Mouse (Mus musculus) small intestine, adult 2 months (tissue): ENCODE measurements around the gene Sfn. TPM values are rescaled to one million over a fixed set of nuclear protein-coding genes. Genes with fewer than 3 reads are reported as not detected.

Experiments
- H3K27ac ChIP-seq: fragments of 200-500 bp; 2 replicates; pipeline ENCODE4 v1.5.1; 2012; ENCODE audit warnings: low read depth, low read length, control low read depth, inconsistent platforms; ENCODE audit not compliant: insufficient read depth
- H3K27me3 ChIP-seq: fragments of 200-500 bp; 2 replicates; pipeline ENCODE4 v1.6.1; 2012; ENCODE audit warnings: mild to moderate bottlenecking, moderate library complexity, low read length, inconsistent platforms; ENCODE audit not compliant: control insufficient read depth, insufficient read depth
- H3K36me3 ChIP-seq: fragments of 200-500 bp; 2 replicates; pipeline ENCODE4 v1.6.1; 2012; ENCODE audit warnings: mild to moderate bottlenecking, low read length, control low read depth, inconsistent platforms; ENCODE audit not compliant: control insufficient read depth, insufficient read depth
- H3K4me1 ChIP-seq: fragments of 200-500 bp; 2 replicates; pipeline ENCODE4 v1.6.1; 2012; ENCODE audit warnings: low read length, inconsistent platforms, mixed read lengths; ENCODE audit not compliant: control insufficient read depth, insufficient read depth, insufficient read length
- H3K4me3 ChIP-seq: fragments of 200-500 bp; 2 replicates; pipeline ENCODE4 v1.5.1; 2012; ENCODE audit warnings: low read depth, mild to moderate bottlenecking, control low read depth, inconsistent platforms, low read length, moderate library complexity
- CTCF ChIP-seq: fragments of 200-500 bp; IDR thresholded peaks from 2 replicates; pipeline ENCODE4 v1.5.1; 2012; ENCODE audit warnings: low read depth, mild to moderate bottlenecking, control low read depth, inconsistent platforms, low read length, moderate library complexity, mixed read lengths; ENCODE audit not compliant: insufficient replicate concordance, insufficient read length; ENCODE audit errors: extremely low read depth
- POLR2A ChIP-seq: fragments of 200-500 bp; IDR thresholded peaks from 2 replicates; pipeline ENCODE4 v1.6.1; 2012; ENCODE audit warnings: low read depth, mild to moderate bottlenecking, control low read depth, inconsistent platforms, low read length, moderate library complexity
- WGBS: fragments of 180-500 bp; shearing (Covaris S2); methylation state at CpG from one replicate; pipeline ENCODE4 v1.1.7; 2018; 5-methylcytosine and 5-hydroxymethylcytosine counted together
- polyA plus RNA-seq: library from polyadenylated mRNA; depleted of rRNA; stranded (reverse); fragments of >200 nt; gene quantifications from 2 replicates; pipeline ENCODE4 v1.2.3, GENCODE M21; 2012

Gene Sfn
- polyA plus RNA-seq, 1 experiment: 423 TPM

DNA sequence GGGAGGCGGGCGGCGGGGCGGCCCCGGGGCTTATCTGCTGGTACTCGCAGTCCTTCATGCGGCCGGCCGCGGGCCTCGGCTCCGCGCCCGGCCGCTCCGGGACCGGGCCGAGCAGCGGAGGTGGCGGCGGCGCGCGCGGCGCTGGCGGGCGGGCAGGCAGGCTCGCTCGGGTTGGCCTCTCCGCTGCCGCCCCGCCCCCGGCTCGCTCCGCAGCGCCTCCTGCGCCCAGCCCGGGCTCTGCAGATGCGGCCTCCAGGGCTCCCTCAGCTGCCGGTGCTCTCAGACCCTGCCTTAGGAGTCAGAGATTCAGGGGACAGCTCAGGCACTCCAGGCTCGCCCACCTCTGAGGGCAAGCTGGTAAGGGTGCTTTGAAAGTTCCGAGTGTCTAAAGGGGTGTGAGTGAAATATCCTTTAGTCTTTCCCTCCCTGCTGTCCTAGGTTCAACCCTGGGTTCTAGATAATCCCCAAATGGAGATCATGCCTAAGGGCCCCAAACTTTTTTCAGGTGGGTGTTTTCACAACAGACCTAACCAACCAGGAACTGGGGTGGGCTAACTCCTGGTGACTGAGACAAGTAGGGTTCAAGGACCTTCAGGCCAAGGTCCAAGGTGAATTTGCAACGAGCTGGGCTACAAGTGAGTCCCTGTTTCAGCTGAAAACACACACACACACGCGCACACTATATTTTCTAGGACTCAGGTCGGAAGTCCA, 31.5 kb upstream of the Sfn start:
- 8% methylated on average over 39 of the region's 47 CpGs for WGBS
- H3K4me1 ChIP-seq: peaks cover 17% of the 10 kb centered on the region
- no peak overlapping the region for H3K27ac ChIP-seq
- peak overlapping the region; percentile 77 for H3K4me3 ChIP-seq
- no peaks in the 10 kb centered on the region for H3K36me3 ChIP-seq
- TF ChIP-seq POLR2A (peak; percentile 53; the same call in 1 of the 2 replicates), CTCF (peak; percentile 57)
- no peaks in the 10 kb centered on the region for H3K27me3 ChIP-seq

- Histone ChIP-seq H3K4me3 (peak overlapping the region; percentile 77), H3K27ac (peak overlapping the region; percentile 31), H3K27me3 (no peaks in the 10 kb centered on the region), H3K36me3 (no peaks in the 10 kb centered on the region), H3K4me1 (peaks cover 17% of the 10 kb centered on the region)
- peak; percentile 16; the same call in 1 of the 2 replicates for TF ChIP-seq CTCF
- no peak for TF ChIP-seq POLR2A
- 6% methylated on average over 61 of the region's 69 CpGs for WGBS
Measured at GRCm38 (mm10) chr4:133632483-133633327, 30.7 kb upstream of the Sfn start.

- H3K4me1 ChIP-seq: peaks cover 17% of the 10 kb centered on the region
- WGBS: 22% methylated on average over 9 of the region's 9 CpGs
- TF ChIP-seq POLR2A (no peak; the same call in 1 of the 2 replicates), CTCF (no peak)
- peak overlapping the region; percentile 77 for H3K4me3 ChIP-seq
- H3K27me3 ChIP-seq: no peaks in the 10 kb centered on the region
- H3K27ac ChIP-seq: peak overlapping the region; percentile 68; the same call in 1 of the 2 replicates
- H3K36me3 ChIP-seq: peaks cover 3% of the 10 kb centered on the region; the same call in 1 of the 2 replicates
Measured at GRCm38 (mm10) chr4:133631769-133632411, 29.9 kb upstream of the Sfn start.

- Histone ChIP-seq H3K27ac (peak overlapping the region; percentile 68), H3K4me3 (peak overlapping the region; percentile 46), H3K36me3 (peaks cover 9% of the 10 kb centered on the region), H3K27me3 (no peaks in the 10 kb centered on the region), H3K4me1 (peaks cover 17% of the 10 kb centered on the region)
- WGBS: 40% methylated on average over 14 of the region's 14 CpGs
- TF ChIP-seq POLR2A: no peak
- no peak for TF ChIP-seq CTCF
Measured at GRCm38 (mm10) chr4:133631071-133631768, 29.3 kb upstream of the Sfn start.

GRCm38 (mm10) chr4:133630326-133630920, 28.5 kb upstream of the Sfn start:
- 86% methylated on average over 8 of the region's 8 CpGs for WGBS
- TF ChIP-seq POLR2A (no peak), CTCF (0 out of 2 replicates have a peak, but pooled peaks have one; percentile 2)
- Histone ChIP-seq H3K4me3 (peak overlapping the region; percentile 46), H3K27ac (0 out of 2 replicates have a peak overlapping the region, but pooled peaks have one; percentile 68), H3K4me1 (peaks cover 19% of the 10 kb centered on the region), H3K36me3 (peaks cover 15% of the 10 kb centered on the region), H3K27me3 (no peaks in the 10 kb centered on the region)

DNA sequence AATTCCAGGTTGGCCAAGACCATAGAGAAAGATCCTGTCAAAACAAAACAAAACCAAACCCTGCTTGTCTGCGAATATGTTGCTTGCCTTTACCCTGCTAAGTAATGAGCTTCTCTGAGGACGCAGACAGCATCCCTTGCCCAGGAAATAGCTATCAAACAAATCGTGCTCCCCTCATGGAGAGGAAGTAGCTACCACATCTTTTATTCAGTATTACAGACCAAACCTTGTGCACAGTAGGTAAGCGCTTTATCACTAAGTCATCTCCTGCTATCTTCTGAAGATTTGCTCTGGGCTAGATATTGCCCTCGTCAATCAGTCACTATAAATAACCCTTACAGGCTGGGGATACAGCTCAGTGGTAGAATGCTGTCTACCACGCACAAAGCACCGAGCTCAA, 27.2 kb upstream of the Sfn start:
- no peak overlapping the region for H3K4me3 ChIP-seq
- H3K36me3 ChIP-seq: peaks cover 17% of the 10 kb centered on the region
- H3K4me1 ChIP-seq: peaks cover 24% of the 10 kb centered on the region
- WGBS: 79% methylated on average over 7 of the region's 7 CpGs
- H3K27ac ChIP-seq: no peak overlapping the region
- H3K27me3 ChIP-seq: no peaks in the 10 kb centered on the region
- TF ChIP-seq CTCF: no peak
